Mouse (Mus musculus): Measurements from ENCODE around the gene Psen2. TPM values are rescaled to one million over a fixed set of nuclear protein-coding genes. Genes with fewer than 3 reads are reported as not detected.

The Psen2 gene
- total RNA-seq, 1 experiment from 2014 or later, result 35.5 TPM

DNA sequence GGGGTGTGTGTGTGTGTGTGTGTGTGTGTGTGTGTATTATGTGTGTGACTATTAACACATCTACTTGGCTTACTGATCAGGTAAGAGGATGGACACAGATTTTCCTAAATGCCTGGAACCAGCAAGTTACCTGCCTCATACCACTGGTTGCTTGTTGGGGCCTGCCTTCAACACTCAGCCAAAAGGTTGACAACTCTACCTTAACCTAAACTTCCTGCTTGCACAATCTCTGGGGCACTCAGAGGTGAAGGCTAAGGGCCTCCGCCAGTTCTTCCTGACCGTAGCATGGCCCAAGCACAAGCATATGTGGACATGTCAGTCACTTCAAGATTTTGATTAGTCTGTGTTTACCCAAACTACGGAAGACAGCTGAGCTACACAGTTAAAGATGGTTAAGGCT, 65.3 kb downstream of the Psen2 start:
- DNase-seq, result no peak

GRCm38 (mm10) chr1:180196508-180196907, 66.7 kb downstream of the Psen2 start:
- DNase-seq, result no peak

- DNase-seq, result peak; percentile 98
These were observed 67.4 kb downstream of the Psen2 start for GRCm38 (mm10) chr1:180195703-180196381.

DNA sequence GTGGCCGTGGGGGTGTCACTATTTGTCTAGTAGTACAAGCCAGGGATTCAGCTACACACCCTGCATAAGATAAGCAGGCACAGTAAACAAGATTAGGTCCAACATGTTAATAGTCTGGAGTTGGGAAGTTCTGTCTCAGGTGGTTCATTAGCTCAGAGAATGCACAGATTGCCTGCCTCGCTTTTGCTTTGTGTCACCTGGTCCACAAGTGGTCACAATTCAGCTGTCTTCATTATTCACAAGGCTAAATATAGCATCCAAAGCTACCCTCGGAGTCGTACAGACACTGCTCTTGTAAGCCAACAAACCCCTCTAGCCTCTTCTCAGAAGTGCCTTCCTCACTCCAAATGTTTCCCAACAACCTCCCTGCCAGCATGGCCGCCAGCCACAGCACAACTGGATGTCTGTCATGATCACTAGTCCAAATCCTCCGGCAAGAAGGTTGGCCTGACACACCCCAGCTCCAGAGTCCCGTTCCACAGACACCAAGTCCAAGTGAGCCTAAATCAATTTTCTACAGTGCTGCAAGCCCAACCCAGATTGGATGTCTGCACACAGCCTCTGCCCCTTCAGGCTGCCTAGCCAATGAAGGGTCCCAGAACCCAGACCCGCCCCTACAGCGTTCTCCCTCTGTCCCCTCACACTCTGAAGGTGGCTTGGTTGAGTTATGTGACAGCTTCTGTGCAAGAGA, 68.3 kb downstream of the Psen2 start:
- peak; percentile 57 for DNase-seq

DNA sequence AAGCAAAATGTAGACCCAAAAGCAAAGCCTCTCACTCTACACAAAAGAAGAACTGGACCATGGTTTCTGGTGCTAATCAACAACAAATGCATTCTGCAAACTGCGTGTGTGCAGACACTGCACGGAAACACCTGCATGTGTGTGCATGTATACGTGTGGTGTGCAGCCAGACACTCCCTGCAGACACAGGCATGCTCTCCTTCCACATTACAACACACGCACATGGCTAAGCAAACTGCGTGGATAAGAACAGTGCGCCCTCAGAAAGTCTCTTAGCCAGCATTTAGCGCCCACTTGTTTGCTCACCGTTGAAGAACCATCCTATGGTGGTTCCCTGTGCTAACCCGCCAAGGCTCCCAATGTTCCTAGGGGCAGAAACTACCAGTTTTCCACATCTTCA, 69.2 kb downstream of the Psen2 start:
- no peak for DNase-seq

DNA sequence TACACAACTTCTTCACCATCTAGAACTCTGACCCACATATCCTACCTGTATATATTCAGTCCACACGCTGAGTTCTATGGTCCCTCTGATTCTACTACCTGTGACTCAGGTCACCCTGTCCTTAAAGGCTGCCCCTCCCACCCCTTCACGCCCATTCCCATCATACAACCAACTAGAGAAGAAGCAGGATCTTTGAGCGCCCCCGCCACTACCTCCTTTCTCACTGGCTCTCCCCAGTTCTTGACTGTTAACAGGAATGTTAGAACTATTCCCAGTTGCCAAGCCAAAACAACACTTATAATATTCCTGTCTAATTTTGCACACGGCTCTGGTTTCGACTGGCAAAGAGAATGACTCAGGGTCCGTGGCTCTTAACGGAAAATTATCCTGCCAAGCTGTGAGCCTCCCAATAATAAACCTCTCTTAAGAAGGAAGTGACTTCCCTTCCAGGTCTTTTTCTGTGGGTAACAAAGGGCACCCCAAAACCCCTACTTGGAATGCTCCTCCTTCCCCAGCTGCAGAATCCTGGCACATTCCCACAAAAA, 69.8 kb downstream of the Psen2 start:
- no peak for DNase-seq

DNA sequence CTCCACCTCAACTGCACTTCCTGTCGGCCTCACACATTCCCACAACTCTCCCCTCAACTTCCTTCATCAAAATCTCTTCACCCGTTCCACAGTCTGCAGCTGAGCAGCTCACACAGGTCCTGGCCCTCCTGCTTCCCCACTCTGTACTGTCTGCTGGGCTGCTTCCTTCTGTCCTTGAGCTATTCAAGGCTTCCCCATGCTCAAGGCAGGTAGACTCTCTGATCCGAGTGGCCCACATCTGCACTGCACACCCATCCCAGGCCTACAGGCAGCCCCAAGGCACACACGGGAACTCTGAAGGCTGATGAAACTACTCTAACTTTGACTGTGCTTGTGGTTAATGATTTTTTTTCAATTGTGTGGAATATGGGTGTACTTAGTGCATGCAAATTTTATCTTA, 70.4 kb downstream of the Psen2 start:
- no peak for DNase-seq

- DNase-seq, result no peak
These were observed 71.5 kb downstream of the Psen2 start for GRCm38 (mm10) chr1:180191651-180192220.

GRCm38 (mm10) chr1:180191112-180191511, 72.1 kb downstream of the Psen2 start:
- DNase-seq, result no peak

DNA sequence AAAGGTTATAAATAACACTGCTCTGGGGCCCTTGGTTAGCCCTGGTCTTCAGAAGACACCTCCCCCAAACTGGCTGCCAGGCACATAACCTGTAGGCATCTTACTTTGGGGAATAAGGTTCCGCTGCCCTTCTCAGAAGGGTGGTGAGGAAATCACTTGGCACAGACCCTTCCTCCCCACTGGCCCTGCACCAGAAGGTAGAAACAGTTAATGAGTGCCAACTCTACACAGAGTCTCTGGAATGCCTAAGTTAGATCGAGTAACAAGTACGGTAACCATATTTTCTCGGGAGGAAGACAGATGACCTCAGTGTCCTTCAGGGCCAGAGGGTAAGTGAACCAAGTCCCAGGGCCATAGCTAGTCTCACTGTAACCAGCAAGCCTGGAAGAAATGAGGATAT, 74.3 kb downstream of the Psen2 start:
- peak; percentile 38 for DNase-seq

DNA sequence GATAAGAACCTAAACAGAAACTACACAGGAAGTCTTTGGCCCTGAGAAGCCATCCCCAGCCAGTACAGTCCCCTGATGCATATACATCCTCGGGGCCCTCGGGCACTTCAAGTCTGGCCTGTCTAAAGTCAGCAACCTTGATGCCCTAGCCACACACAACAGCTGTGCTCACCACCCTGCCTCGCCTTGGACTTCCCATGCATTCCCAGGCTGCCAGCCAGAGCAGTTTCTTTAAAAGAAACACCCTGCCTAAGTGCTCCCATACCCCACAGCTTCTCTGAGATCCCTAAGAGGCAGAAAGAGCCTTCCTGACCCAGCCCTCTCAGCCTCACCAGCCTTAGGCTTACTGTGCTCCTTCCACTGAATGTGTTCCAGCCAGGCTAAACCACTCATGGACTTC, 76.9 kb downstream of the Psen2 start:
- DNase-seq, result no peak

DNA sequence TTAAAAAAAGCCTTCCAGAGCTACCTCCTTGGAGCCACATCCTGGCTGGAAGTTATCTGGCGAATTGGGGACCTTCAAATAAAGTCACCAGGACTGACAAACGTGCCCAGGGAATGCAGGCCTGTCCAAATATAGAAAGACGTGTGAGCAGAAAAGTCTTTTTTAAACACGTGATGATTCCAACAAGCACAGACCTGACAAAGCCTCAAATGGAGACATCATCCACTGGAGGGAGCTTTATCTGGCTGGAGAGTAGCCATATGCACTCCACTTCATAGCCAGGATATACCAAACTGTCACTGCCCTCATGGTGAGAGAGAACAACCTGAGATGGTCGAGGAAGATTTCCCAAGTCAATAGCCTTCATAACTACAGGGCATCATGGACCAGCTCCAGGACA, 77.4 kb downstream of the Psen2 start:
- no peak for DNase-seq

DNA sequence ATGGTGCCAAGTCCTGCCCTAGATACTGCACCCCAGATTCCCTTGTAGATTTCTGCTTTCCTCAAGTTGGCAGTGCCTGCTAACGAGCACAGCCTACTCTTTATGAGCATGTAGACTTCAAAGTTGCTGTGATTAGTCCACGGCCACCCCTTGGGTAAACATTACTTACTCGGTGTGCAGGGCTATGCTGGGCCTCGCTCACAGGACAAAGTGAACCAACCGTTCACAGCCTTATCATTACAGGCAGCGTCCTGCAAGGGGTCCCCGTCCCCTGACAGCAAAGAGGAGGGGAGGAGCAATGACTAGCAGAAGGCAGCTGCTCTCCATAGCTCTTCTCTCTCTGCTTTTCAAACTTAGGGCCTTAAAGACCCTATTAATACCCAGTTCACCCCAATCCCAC, 78.5 kb downstream of the Psen2 start:
- DNase-seq, result no peak

GRCm38 (mm10) chr1:180183525-180184159, 79.6 kb downstream of the Psen2 start:
- DNase-seq, result no peak

DNA sequence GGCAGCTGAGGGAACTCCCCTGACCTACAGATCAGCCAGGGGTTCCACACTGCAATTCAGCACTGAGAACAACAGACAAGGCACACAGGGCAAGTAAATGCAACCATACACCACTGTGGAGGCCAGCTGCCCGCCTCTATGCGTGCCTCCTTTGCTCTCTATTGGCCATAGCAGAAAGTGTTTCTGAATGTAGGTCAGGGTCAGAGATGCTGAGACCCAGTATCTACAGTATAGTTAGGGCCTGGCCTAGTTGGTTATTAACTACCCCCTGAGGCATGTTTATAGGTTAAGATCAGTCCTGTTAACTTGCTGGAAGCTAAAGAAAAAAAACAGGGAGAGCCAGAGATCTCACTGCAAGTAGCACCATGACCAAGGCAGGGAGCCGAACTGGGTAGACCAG, 80.5 kb downstream of the Psen2 start:
- DNase-seq, result no peak

DNA sequence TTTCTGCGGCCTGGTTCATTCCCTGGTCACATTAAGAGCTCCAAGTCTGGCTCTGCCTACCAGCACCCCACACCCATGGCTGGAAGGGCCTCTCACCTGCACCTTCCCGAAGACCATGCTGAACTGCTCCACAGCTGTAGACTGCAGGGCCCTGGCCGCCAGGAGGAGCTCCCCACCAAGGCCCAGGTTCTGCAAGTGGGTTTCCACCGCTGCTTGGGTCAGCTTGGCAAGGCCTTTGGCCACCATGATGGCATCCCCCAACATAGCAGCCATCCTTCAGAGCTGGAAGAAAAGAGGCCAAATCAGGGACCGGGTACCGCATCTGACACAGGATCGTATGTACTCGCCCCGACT, 81.3 kb downstream of the Psen2 start:
- no peak for DNase-seq

- DNase-seq, result no peak
These were observed 81.8 kb downstream of the Psen2 start for GRCm38 (mm10) chr1:180181304-180181965.

DNA sequence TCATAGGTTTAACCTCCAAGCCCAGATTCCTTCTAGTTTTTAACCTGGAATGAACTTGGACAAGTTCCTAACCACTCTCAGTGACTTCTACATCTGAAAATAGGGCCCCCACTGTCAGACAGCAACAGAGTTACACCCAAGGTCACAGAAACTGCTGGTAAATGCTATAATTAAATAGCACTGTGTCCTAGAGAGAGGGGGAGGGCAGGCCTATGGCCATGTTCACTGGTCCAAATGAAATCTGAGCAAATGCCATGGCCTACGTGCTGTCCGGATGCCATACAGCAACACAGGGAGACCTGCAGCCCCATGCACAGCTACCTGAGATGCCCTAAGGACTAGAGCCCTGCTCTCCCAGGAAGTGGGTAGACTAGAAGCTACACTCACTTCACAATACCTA, 83.4 kb downstream of the Psen2 start:
- no peak for DNase-seq

- no peak for DNase-seq
These were observed 84.1 kb downstream of the Psen2 start for GRCm38 (mm10) chr1:180179100-180179499.

GRCm38 (mm10) chr1:180178340-180178739, 84.9 kb downstream of the Psen2 start:
- DNase-seq, result no peak
